Mouse (Mus musculus): ENCODE measurements at regions not wholly inside any gene's neighbourhood (a gene's known extent, or its start where the extent isn't known, plus 50 kb on each side); places are given as distances from the start of the nearest gene placed in this dataset.

GRCm38 (mm10) chr13:110824878-110825277 lies 429.9 kb upstream of the Actbl2 start:
- Histone ChIP-seq H3K36me3 (ENCODE audit: control insufficient read depth, insufficient read depth, low read length, poor library complexity, severe bottlenecking) (no peaks in the 10 kb centered on the region), H3K9ac (ENCODE audit: insufficient read depth, low read depth, low read length, poor library complexity, severe bottlenecking) (no peak overlapping the region), H3K4me3 (ENCODE audit: insufficient read depth in 1 of 2, low read depth in 1 of 2, low read length in 2 of 2, poor library complexity in 1 of 2, severe bottlenecking in 1 of 2) (no peak overlapping the region), H3K27ac (ENCODE audit: insufficient read depth, low read depth, low read length, poor library complexity, severe bottlenecking) (no peak overlapping the region), H3K4me1 (ENCODE audit: control insufficient read depth in 2 of 2, insufficient read depth in 2 of 2, low read length in 2 of 2, poor library complexity in 1 of 2) (no peaks in the 10 kb centered on the region), H3K9me3 (ENCODE audit: control insufficient read depth, insufficient read depth, low read depth, low read length) (no peaks in the 10 kb centered on the region)
- in situ Hi-C loops (cut with MboI; ENCODE audit: low sequenced_read_pairs in 2 of 2, unreplicated experiment in 2 of 2) = no loop called here
- no peak for DNase-seq (ENCODE audit: low read depth, low spot score)
- TF ChIP-seq CHD2 (IDR thresholded peaks at IDR 0.05; ENCODE audit: low read depth, low read length) (no peak), HCFC1 (IDR thresholded peaks at IDR 0.05; ENCODE audit: borderline replicate concordance, insufficient read depth, low read length) (no peak), MAFK (IDR thresholded peaks at IDR 0.05; ENCODE audit: insufficient read depth, low read depth, low read length) (no peak), ZNF384 (IDR thresholded peaks at IDR 0.05; ENCODE audit: low read depth, low read length) (no peak), ZC3H11A (IDR thresholded peaks at IDR 0.05; ENCODE audit: borderline replicate concordance, low read depth, low read length) (no peak)

- no peak overlapping the region for H3K27ac ChIP-seq (ENCODE audit: insufficient read depth, low read depth, low read length, poor library complexity, severe bottlenecking)
- H3K36me3 ChIP-seq (ENCODE audit: control insufficient read depth, insufficient read depth, low read length, poor library complexity, severe bottlenecking) = no peaks in the 10 kb centered on the region
- TF ChIP-seq ZC3H11A (IDR thresholded peaks at IDR 0.05; ENCODE audit: borderline replicate concordance, low read depth, low read length) (no peak), HCFC1 (IDR thresholded peaks at IDR 0.05; ENCODE audit: borderline replicate concordance, insufficient read depth, low read length) (no peak), MAFK (IDR thresholded peaks at IDR 0.05; ENCODE audit: insufficient read depth, low read depth, low read length) (no peak), CHD2 (IDR thresholded peaks at IDR 0.05; ENCODE audit: low read depth, low read length) (no peak), ZNF384 (IDR thresholded peaks at IDR 0.05; ENCODE audit: low read depth, low read length) (no peak)
- H3K9ac ChIP-seq (ENCODE audit: insufficient read depth, low read depth, low read length, poor library complexity, severe bottlenecking) = no peak overlapping the region
- no peak overlapping the region for H3K4me3 ChIP-seq (ENCODE audit: insufficient read depth in 1 of 2, low read depth in 1 of 2, low read length in 2 of 2, poor library complexity in 1 of 2, severe bottlenecking in 1 of 2)
- H3K4me1 ChIP-seq (ENCODE audit: control insufficient read depth in 2 of 2, insufficient read depth in 2 of 2, low read length in 2 of 2, poor library complexity in 1 of 2) = no peaks in the 10 kb centered on the region
- DNase-seq (ENCODE audit: low read depth, low spot score) = no peak
- in situ Hi-C loops (cut with MboI; ENCODE audit: low sequenced_read_pairs in 2 of 2, unreplicated experiment in 2 of 2) = no loop called here
- H3K9me3 ChIP-seq (ENCODE audit: control insufficient read depth, insufficient read depth, low read depth, low read length) = no peaks in the 10 kb centered on the region
These were observed 422.4 kb upstream of the Actbl2 start for GRCm38 (mm10) chr13:110832442-110832841.

- Histone ChIP-seq H3K4me1 (ENCODE audit: control insufficient read depth in 2 of 2, insufficient read depth in 2 of 2, low read length in 2 of 2, poor library complexity in 1 of 2) (no peaks in the 10 kb centered on the region), H3K9ac (ENCODE audit: insufficient read depth, low read depth, low read length, poor library complexity, severe bottlenecking) (no peak overlapping the region), H3K9me3 (ENCODE audit: control insufficient read depth, insufficient read depth, low read depth, low read length) (no peaks in the 10 kb centered on the region), H3K27ac (ENCODE audit: insufficient read depth, low read depth, low read length, poor library complexity, severe bottlenecking) (no peak overlapping the region), H3K36me3 (ENCODE audit: control insufficient read depth, insufficient read depth, low read length, poor library complexity, severe bottlenecking) (no peaks in the 10 kb centered on the region), H3K4me3 (ENCODE audit: insufficient read depth in 1 of 2, low read depth in 1 of 2, low read length in 2 of 2, poor library complexity in 1 of 2, severe bottlenecking in 1 of 2) (no peak overlapping the region)
- no peak for DNase-seq (ENCODE audit: low read depth, low spot score)
- TF ChIP-seq MAFK (IDR thresholded peaks at IDR 0.05; ENCODE audit: insufficient read depth, low read depth, low read length) (no peak), ZC3H11A (IDR thresholded peaks at IDR 0.05; ENCODE audit: borderline replicate concordance, low read depth, low read length) (no peak), CHD2 (IDR thresholded peaks at IDR 0.05; ENCODE audit: low read depth, low read length) (no peak), HCFC1 (IDR thresholded peaks at IDR 0.05; ENCODE audit: borderline replicate concordance, insufficient read depth, low read length) (no peak)
- in situ Hi-C loops (cut with MboI; ENCODE audit: low sequenced_read_pairs in 2 of 2, unreplicated experiment in 2 of 2) = no loop called here
These were observed 417.9 kb upstream of the Actbl2 start for GRCm38 (mm10) chr13:110836936-110837335.

GRCm38 (mm10) chr13:110841949-110842348 lies 412.9 kb upstream of the Actbl2 start:
- Histone ChIP-seq H3K9me3 (ENCODE audit: control insufficient read depth, insufficient read depth, low read depth, low read length) (no peaks in the 10 kb centered on the region), H3K4me1 (ENCODE audit: control insufficient read depth in 2 of 2, insufficient read depth in 2 of 2, low read length in 2 of 2, poor library complexity in 1 of 2) (no peaks in the 10 kb centered on the region), H3K9ac (ENCODE audit: insufficient read depth, low read depth, low read length, poor library complexity, severe bottlenecking) (no peak overlapping the region), H3K4me3 (ENCODE audit: insufficient read depth in 1 of 2, low read depth in 1 of 2, low read length in 2 of 2, poor library complexity in 1 of 2, severe bottlenecking in 1 of 2) (no peak overlapping the region), H3K36me3 (ENCODE audit: control insufficient read depth, insufficient read depth, low read length, poor library complexity, severe bottlenecking) (no peaks in the 10 kb centered on the region), H3K27ac (ENCODE audit: insufficient read depth, low read depth, low read length, poor library complexity, severe bottlenecking) (no peak overlapping the region)
- no peak for TF ChIP-seq HCFC1 (IDR thresholded peaks at IDR 0.05; ENCODE audit: borderline replicate concordance, insufficient read depth, low read length)
- in situ Hi-C loops (cut with MboI; ENCODE audit: low sequenced_read_pairs in 2 of 2, unreplicated experiment in 2 of 2) = no loop called here
- DNase-seq (ENCODE audit: low read depth, low spot score) = no peak

- TF ChIP-seq ZNF384 (IDR thresholded peaks at IDR 0.05; ENCODE audit: low read depth, low read length) (no peak), CHD2 (IDR thresholded peaks at IDR 0.05; ENCODE audit: low read depth, low read length) (no peak), HCFC1 (IDR thresholded peaks at IDR 0.05; ENCODE audit: borderline replicate concordance, insufficient read depth, low read length) (no peak), MAFK (IDR thresholded peaks at IDR 0.05; ENCODE audit: insufficient read depth, low read depth, low read length) (no peak), ZC3H11A (IDR thresholded peaks at IDR 0.05; ENCODE audit: borderline replicate concordance, low read depth, low read length) (no peak)
- Histone ChIP-seq H3K9me3 (ENCODE audit: control insufficient read depth, insufficient read depth, low read depth, low read length) (no peaks in the 10 kb centered on the region), H3K9ac (ENCODE audit: insufficient read depth, low read depth, low read length, poor library complexity, severe bottlenecking) (no peak overlapping the region), H3K36me3 (ENCODE audit: control insufficient read depth, insufficient read depth, low read length, poor library complexity, severe bottlenecking) (no peaks in the 10 kb centered on the region), H3K4me1 (ENCODE audit: control insufficient read depth in 2 of 2, insufficient read depth in 2 of 2, low read length in 2 of 2, poor library complexity in 1 of 2) (no peaks in the 10 kb centered on the region), H3K4me3 (ENCODE audit: insufficient read depth in 1 of 2, low read depth in 1 of 2, low read length in 2 of 2, poor library complexity in 1 of 2, severe bottlenecking in 1 of 2) (no peak overlapping the region), H3K27ac (ENCODE audit: insufficient read depth, low read depth, low read length, poor library complexity, severe bottlenecking) (no peak overlapping the region)
- in situ Hi-C loops (cut with MboI; ENCODE audit: low sequenced_read_pairs in 2 of 2, unreplicated experiment in 2 of 2) = no loop called here
- no peak for DNase-seq (ENCODE audit: low read depth, low spot score)
These were observed 409.1 kb upstream of the Actbl2 start for GRCm38 (mm10) chr13:110845695-110846094.

Measured in ES-E14 (cell line).